Mouse (Mus musculus): ENCODE data around the gene Gm10912. TPM values are rescaled to one million over a fixed set of nuclear protein-coding genes. Genes with fewer than 3 reads are reported as not detected.

The Gm10912 gene
- not detected in 2 replicates for polyA plus RNA-seq (2015; fragmentation: Nextera tagmentation; extraction: Ambion mirVana)

GRCm38 (mm10) chr2:104065526-104065925, at the start of gene Gm10912:
Gene Gm10912, plus strand, starts transcription at chr2:104065826.

DNA sequence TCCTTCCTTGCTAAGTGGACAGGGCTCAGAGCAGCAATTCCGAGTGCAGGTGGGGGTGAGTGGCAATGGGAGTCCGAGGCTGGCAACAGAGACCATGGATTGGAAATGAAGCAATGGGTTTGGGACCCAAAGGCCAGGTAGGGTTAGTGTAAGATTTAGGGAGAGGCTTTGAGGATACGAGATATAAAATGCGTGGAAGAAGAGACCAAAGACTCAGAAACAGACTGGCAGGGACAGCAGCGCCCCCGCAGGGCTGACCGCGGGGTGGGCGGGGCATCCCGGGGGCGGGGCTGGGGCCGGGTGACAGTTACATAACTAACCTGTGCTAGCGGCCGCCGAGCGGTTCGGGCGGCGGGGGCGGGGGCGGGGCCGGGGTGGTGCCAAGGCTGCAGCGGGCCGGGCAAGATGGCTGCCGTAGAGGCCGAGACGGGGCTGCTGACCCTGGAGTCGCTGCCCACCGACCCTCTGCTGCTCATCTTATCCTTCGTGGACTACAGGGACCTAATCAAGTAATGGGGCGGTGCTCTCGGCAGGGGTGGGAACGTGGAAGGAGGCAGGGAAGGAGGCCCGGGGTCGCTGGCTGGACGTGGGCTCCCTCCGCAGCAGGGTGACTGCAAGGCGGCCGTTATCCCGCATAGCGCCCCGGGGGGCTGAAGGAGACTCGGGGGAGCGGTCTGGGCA, 38.0 kb upstream of the Gm10912 start, which contains the start of gene Fbxo3:
Gene Fbxo3, plus strand, starts transcription at position 264 of the 681 bp plus-strand sequence.

GRCm38 (mm10) chr2:104028139-104028723, 37.4 kb upstream of the Gm10912 start, which contains the start of gene 4931422A03Rik:
Gene 4931422A03Rik, minus strand, starts transcription at chr2:104028361.

DNA sequence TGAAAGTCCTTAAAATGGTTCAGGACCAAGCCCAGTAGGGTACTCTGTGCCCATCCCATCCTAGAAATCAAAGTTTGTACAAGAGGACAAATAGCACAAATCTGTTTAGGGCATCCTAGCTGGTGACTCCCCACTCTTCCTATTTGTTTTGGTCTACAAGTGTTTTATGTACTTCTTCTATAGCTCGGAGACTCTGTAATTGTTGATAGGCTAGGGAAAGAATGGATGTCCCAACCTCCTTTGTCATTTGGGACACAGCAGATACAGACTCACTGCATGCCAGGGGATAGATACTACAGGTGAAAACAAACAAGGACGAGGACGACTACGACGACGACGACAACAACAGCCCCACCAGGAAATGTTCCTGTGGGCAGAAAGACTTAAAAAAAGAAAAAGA, 2.8 kb downstream of the Gm10912 start, which contains the start of gene Gm10799:
Gene Gm10799, minus strand, starts transcription at position 101 of the 400 bp plus-strand sequence.

GRCm38 (mm10) chr2:104069704-104070185, 4.1 kb downstream of the Gm10912 start, which contains the start of gene Cd59b:
Gene Cd59b, plus strand, starts transcription at chr2:104069849.

DNA sequence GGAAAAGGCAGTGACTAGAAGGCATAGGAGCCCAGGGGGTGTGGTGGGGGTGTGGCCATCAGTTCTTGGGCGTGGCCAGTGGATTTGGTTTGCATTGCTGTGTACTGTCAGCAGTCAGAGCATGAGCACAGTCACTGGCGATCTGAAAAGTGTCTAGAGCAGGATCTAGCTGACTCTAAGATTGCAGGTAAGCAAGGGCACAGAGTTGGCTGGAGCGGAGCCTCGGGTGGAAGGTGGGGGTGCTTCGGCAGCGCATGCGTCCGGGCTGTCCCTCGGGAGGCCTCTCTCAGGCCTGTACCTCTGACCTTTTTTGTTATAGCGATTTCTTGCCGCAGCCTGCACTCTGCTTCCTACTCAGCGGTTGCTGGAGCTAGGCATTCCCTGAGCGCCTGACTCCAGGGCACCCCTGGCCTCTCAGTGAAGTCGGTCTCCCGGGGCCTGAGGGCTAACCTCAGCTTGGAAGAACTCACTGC, 30.2 kb downstream of the Gm10912 start, which contains the start of gene Cd59a:
Gene Cd59a, plus strand, starts transcription at position 61 of the 473 bp plus-strand sequence.

Other genes starting within 250 kb of the Gm10912 start
- 22.2 and 24.1 TPM in 2 replicates for gene Lmo2, start 107.8 kb upstream of the Gm10912 start, polyA plus RNA-seq (2015; fragmentation: Nextera tagmentation; extraction: Ambion mirVana)
- gene Fbxo3, start 38.1 kb upstream of the Gm10912 start, polyA plus RNA-seq (2015; fragmentation: Nextera tagmentation; extraction: Ambion mirVana): 38.4 and 43.1 TPM in 2 replicates
- gene 4931422A03Rik, start 37.5 kb upstream of the Gm10912 start, polyA plus RNA-seq (2015; fragmentation: Nextera tagmentation; extraction: Ambion mirVana): 1.0 and 1.1 TPM in 2 replicates
- gene Gm10799, start 2.7 kb downstream of the Gm10912 start, polyA plus RNA-seq (2015; fragmentation: Nextera tagmentation; extraction: Ambion mirVana): not detected in 2 replicates
- gene Cd59b, start 4.0 kb downstream of the Gm10912 start, polyA plus RNA-seq (2015; fragmentation: Nextera tagmentation; extraction: Ambion mirVana): 5.7 and 9.6 TPM in 2 replicates
- 34.3 and 37.7 TPM in 2 replicates for gene Cd59a, start 30.0 kb downstream of the Gm10912 start, polyA plus RNA-seq (2015; fragmentation: Nextera tagmentation; extraction: Ambion mirVana)
- gene A930018P22Rik, start 56.9 kb downstream of the Gm10912 start, polyA plus RNA-seq (2015; fragmentation: Nextera tagmentation; extraction: Ambion mirVana): 1.8 and 2.0 TPM in 2 replicates

Data from skeletal muscle tissue, postnatal 0 days (tissue).